Mouse (Mus musculus) neural tube, embryonic 13.5 days (tissue): ENCODE results near the gene Gpc6. TPM values are rescaled to one million over a fixed set of nuclear protein-coding genes. Genes with fewer than 3 reads are reported as not detected.

Experiments used
- ATAC-seq: fragments of 200-750 bp; cut with Nextera tagmentation; 2 replicates; pipeline ENCODE4 v1.8.0; 2017; ENCODE audit warnings: low read depth, mild to moderate bottlenecking, moderate TSS enrichment, moderate library complexity
- H3K27ac ChIP-seq: fragments of 300-500 bp; sonication (generic); replicated peaks from 2 replicates; pipeline ENCODE4 v1.5.1; 2015; ENCODE audit warnings: moderate library complexity, mild to moderate bottlenecking, inconsistent platforms
- H3K27me3 ChIP-seq: fragments of 300-500 bp; sonication (generic); 2 replicates; pipeline ENCODE4 v1.6.1; 2015; ENCODE audit warnings: mild to moderate bottlenecking, inconsistent platforms
- H3K36me3 ChIP-seq: fragments of 300-500 bp; sonication (generic); 2 replicates; pipeline ENCODE4 v1.6.1; 2015; ENCODE audit warnings: mild to moderate bottlenecking, inconsistent platforms
- H3K4me1 ChIP-seq: fragments of 300-500 bp; sonication (generic); replicated peaks from 2 replicates; pipeline ENCODE4 v1.6.1; 2015; ENCODE audit warnings: inconsistent platforms
- H3K4me2 ChIP-seq: fragments of 300-500 bp; sonication (generic); 2 replicates; pipeline ENCODE4 v1.6.1; 2015; ENCODE audit warnings: inconsistent platforms, mild to moderate bottlenecking, moderate library complexity
- H3K4me3 ChIP-seq: fragments of 300-500 bp; sonication (generic); 2 replicates; pipeline ENCODE4 v1.5.1; 2015; ENCODE audit warnings: mild to moderate bottlenecking, inconsistent platforms
- H3K9ac ChIP-seq: fragments of 300-500 bp; sonication (generic); 2 replicates; pipeline ENCODE4 v1.6.1; 2015; ENCODE audit warnings: moderate library complexity, mild to moderate bottlenecking, inconsistent platforms
- H3K9me3 ChIP-seq: fragments of 300-500 bp; sonication (generic); 2 replicates; pipeline ENCODE4 v1.6.1; 2016; ENCODE audit warnings: inconsistent platforms
- WGBS: fragments of 180-500 bp; shearing (Covaris S2); methylation state at CpG from one replicate; pipeline ENCODE4 v1.1.7; 2015; 5-methylcytosine and 5-hydroxymethylcytosine counted together
- microRNA-seq: library from miRNA; unstranded; fragments of <30 nt; microRNA quantifications from one replicate; pipeline ENCODE4, GENCODE M21; 2016
- polyA plus RNA-seq: library from polyadenylated mRNA; unstranded; fragments of >200 nt; fragmentation: Nextera tagmentation; extraction: Ambion mirVana; gene quantifications from 2 replicates; pipeline ENCODE4 v1.2.1, GENCODE M21; 2015

Gene Gpc6
- polyA plus RNA-seq, 1 experiment from 2014 or later, result 22.1 TPM

- Histone ChIP-seq H3K9me3 (no peaks in the 10 kb centered on the region), H3K27ac (peak overlapping the region; percentile 9; the same call in 1 of the 2 replicates), H3K36me3 (no peaks in the 10 kb centered on the region), H3K4me1 (peaks cover 19% of the 10 kb centered on the region), H3K4me3 (no peak overlapping the region), H3K4me2 (no peak overlapping the region; the same call in 1 of the 2 replicates), H3K27me3 (no peaks in the 10 kb centered on the region), H3K9ac (no peak overlapping the region)
- ATAC-seq, result peak; percentile 82
- 15% methylated on average over 10 of the region's 10 CpGs for WGBS
Observed at GRCm38 (mm10) chr14:118021867-118022543, 1096.9 kb downstream of the Gpc6 start.

Small RNA genes within 50 kb of the gene (microRNA-seq; reads per million reads assigned to microRNA genes)
- gene Mir6239, result not detected
